Mouse (Mus musculus): ENCODE measurements at regions not wholly inside any gene's neighbourhood (a gene's known extent, or its start where the extent isn't known, plus 50 kb on each side); places are given as distances from the start of the nearest gene placed in this dataset.
A peak's percentile ranks its signal among the peaks of the same experiment; 100 is the strongest.

DNA sequence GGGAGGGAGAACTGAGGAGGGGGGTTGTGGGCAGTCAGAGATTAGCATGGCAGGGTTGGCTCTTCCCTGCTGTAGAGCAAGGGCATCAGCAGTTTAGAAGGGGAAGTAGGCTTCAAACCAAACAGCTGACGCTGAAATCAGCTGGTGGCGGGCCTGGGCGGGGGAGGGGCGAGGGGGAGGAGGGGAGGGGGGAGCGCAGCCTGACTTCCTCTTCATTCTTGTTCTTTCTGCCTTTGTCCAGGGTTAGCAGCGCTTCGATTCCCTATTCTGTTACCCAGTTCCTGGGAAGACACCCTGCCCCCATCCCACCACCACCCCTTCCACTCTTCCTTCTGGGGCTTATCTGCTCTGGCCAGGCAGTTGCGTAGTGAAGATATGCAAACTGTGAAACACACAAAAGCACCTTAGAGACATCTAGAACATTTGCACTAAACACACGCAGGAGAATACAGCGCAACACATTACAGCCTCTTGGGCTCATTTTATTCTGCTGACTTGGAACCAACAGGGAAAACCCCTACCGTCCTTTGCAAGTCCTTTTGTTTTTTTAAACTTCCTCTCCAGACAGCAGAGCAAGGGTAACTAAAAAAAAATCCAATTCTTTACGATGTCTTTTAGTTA, 93.3 kb upstream of the Marcks start (continued):
- TF ChIP-seq MAFK (IDR thresholded peaks at IDR 0.05; ENCODE audit: borderline replicate concordance, low read depth, low read length) (no peak; the same call in 1 of the 2 replicates), USF1 (IDR thresholded peaks at IDR 0.05; ENCODE audit: low read depth, low read length) (no peak), MAX (IDR thresholded peaks at IDR 0.05; ENCODE audit: low read length) (no peak; the same call in 1 of the 2 replicates)

- TF ChIP-seq SIN3A (IDR thresholded peaks at IDR 0.05; ENCODE audit: low read length) (no peak), NELFE (IDR thresholded peaks at IDR 0.05; ENCODE audit: low read depth, low read length) (no peak), MYC (IDR thresholded peaks at IDR 0.05; ENCODE audit: low read depth, low read length) (no peak), ZMIZ1 (IDR thresholded peaks at IDR 0.05; ENCODE audit: low read depth, low read length) (no peak), POLR2AphosphoS5 (IDR thresholded peaks at IDR 0.05; ENCODE audit: borderline replicate concordance, low read depth, low read length) (no peak), CHD2 (IDR thresholded peaks at IDR 0.05; ENCODE audit: low read length) (no peak), HCFC1 (IDR thresholded peaks at IDR 0.05; ENCODE audit: low read depth, low read length) (no peak), RCOR1 (IDR thresholded peaks at IDR 0.05; ENCODE audit: low read depth, low read length) (no peak), POLR2A (IDR thresholded peaks at IDR 0.05; ENCODE audit: control insufficient read depth in 1 of 2, insufficient read depth in 1 of 2, low read depth in 1 of 2, low read length in 2 of 2, poor library complexity in 1 of 2) (no peak), USF1 (IDR thresholded peaks at IDR 0.05; ENCODE audit: low read depth, low read length) (no peak), MEF2A (IDR thresholded peaks at IDR 0.05; ENCODE audit: extremely low read depth, insufficient replicate concordance, low read depth, low read length, poor library complexity, severe bottlenecking) (no peak), ZNF384 (IDR thresholded peaks at IDR 0.05; ENCODE audit: low read depth, low read length) (no peak), MXI1 (IDR thresholded peaks at IDR 0.05; ENCODE audit: low read depth, low read length) (no peak), ZKSCAN1 (IDR thresholded peaks at IDR 0.05; ENCODE audit: low read depth, low read length) (no peak), ZC3H11A (IDR thresholded peaks at IDR 0.05; ENCODE audit: low read depth, low read length) (no peak), EP300 (IDR thresholded peaks at IDR 0.05; ENCODE audit: low read depth in 1 of 2, low read length in 2 of 2) (no peak)
Measured at GRCm38 (mm10) chr10:37231159-37231558, 92.4 kb upstream of the Marcks start.

DNA sequence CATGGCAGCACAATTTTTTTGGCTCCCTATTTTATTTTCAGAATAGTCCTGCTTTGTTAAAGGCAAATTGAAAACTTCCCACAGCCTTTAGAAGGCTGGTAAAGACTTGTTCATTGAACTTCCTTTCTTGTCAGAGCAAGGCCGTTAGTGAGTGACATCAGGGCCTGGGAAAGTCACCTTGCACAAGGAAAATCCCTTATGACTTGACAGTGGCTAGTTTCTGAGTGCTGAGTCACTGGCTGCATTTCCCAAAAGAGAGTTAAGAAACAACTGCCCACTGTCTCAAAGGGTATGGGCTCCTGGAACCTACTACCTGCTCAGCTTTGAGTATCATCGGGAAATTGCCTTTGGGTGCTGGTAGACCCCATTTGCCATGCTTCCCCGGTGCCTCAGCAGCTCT, 89.2 kb upstream of the Marcks start:
- no peaks in the 10 kb centered on the region for H3K79me2 ChIP-seq (ENCODE audit: control insufficient read depth, insufficient read depth, low read length, poor library complexity)
- no peaks in the 10 kb centered on the region for H3K27me3 ChIP-seq (ENCODE audit: control insufficient read depth in 1 of 2, insufficient read depth in 2 of 2, low read length in 2 of 2)
- H3K9ac ChIP-seq (ENCODE audit: control insufficient read depth, low read depth, low read length, poor library complexity, severe bottlenecking) = no peak overlapping the region
- no peak overlapping the region for H3K4me3 ChIP-seq (ENCODE audit: control insufficient read depth in 1 of 2, insufficient read depth in 1 of 2, low read depth in 2 of 2, low read length in 2 of 2)
- no peak for TF ChIP-seq CTCF (IDR thresholded peaks at IDR 0.05 in 2 of 3, conservative IDR thresholded peaks at IDR 0.05 in 1 of 3; ENCODE audit: control insufficient read depth in 1 of 3, insufficient read depth in 1 of 3, low read depth in 2 of 3, low read length in 3 of 3, poor library complexity in 1 of 3, severe bottlenecking in 1 of 3)
- TF ChIP-seq TBP (IDR thresholded peaks at IDR 0.05; ENCODE audit: low read depth, low read length) = no peak
- no peak for TF ChIP-seq MXI1 (IDR thresholded peaks at IDR 0.05; ENCODE audit: low read depth, low read length)
- TF ChIP-seq ETS1 (IDR thresholded peaks at IDR 0.05; ENCODE audit: low read depth, low read length) = no peak
- TF ChIP-seq ZNF384 (IDR thresholded peaks at IDR 0.05; ENCODE audit: low read depth, low read length) = no peak
- no peak for DNase-seq (ENCODE audit: low read depth, low spot score)
- H3K36me3 ChIP-seq (ENCODE audit: control insufficient read depth in 1 of 2, insufficient read depth in 2 of 2, low read length in 2 of 2) = peaks cover 0 to 19% of the 10 kb centered on the region in 2 experiments; a peak in 2 of 4 replicates
- H3K9me3 ChIP-seq (replicated peaks; ENCODE audit: insufficient read depth, low read length) = no peaks in the 10 kb centered on the region
- no peak overlapping the region for H3K27ac ChIP-seq (ENCODE audit: control insufficient read depth, low read depth, low read length)
- H3K4me1 ChIP-seq (ENCODE audit: control insufficient read depth in 1 of 2, insufficient read depth in 2 of 2, low read length in 2 of 2) = peaks cover 9 to 12% of the 10 kb centered on the region in 2 experiments

More at GRCm38 (mm10) chr10:37231159-37231558, 92.4 kb upstream of the Marcks start:
- DNase-seq (ENCODE audit: low read depth, low spot score) = peak; percentile 19
- no peaks in the 10 kb centered on the region for H3K79me2 ChIP-seq (ENCODE audit: control insufficient read depth, insufficient read depth, low read length, poor library complexity)
- H3K4me3 ChIP-seq (ENCODE audit: control insufficient read depth in 1 of 2, insufficient read depth in 1 of 2, low read depth in 2 of 2, low read length in 2 of 2) = no peak overlapping the region; a peak in 1 of 4 replicates
- H3K9me3 ChIP-seq (replicated peaks; ENCODE audit: insufficient read depth, low read length) = no peaks in the 10 kb centered on the region
- H3K36me3 ChIP-seq (ENCODE audit: control insufficient read depth in 1 of 2, insufficient read depth in 2 of 2, low read length in 2 of 2) = peaks cover 0 to 33% of the 10 kb centered on the region in 2 experiments; a peak in 2 of 4 replicates
- H3K4me1 ChIP-seq (ENCODE audit: control insufficient read depth in 1 of 2, insufficient read depth in 2 of 2, low read length in 2 of 2) = peaks cover 9 to 20% of the 10 kb centered on the region in 2 experiments
- H3K9ac ChIP-seq (ENCODE audit: control insufficient read depth, low read depth, low read length, poor library complexity, severe bottlenecking) = 0 out of 2 replicates have a peak overlapping the region, but pooled peaks have one; percentile 3
- peak overlapping the region; percentile 61 for H3K27ac ChIP-seq (ENCODE audit: control insufficient read depth, low read depth, low read length)
- H3K27me3 ChIP-seq (ENCODE audit: control insufficient read depth in 1 of 2, insufficient read depth in 2 of 2, low read length in 2 of 2) = no peaks in the 10 kb centered on the region
